Mouse (Mus musculus) midbrain, embryonic 11.5 days (tissue): ENCODE results near the gene Tenm4. TPM values are rescaled to one million over a fixed set of nuclear protein-coding genes. Genes with fewer than 3 reads are reported as not detected.

Experiments used
- ATAC-seq: fragments of 200-750 bp; cut with Nextera tagmentation; 2 replicates; pipeline ENCODE4 v1.8.0; 2017; ENCODE audit warnings: moderate TSS enrichment, moderate library complexity; ENCODE audit not compliant: low FRiP score
- DNase-seq: peaks from one replicate; pipeline ENCODE4 v3.0.0; 2015; ENCODE audit warnings: low spot score; ENCODE audit errors: missing footprints
- H3K27ac ChIP-seq: fragments of 300-500 bp; sonication (generic); 2 replicates; pipeline ENCODE4 v1.5.1; 2014; ENCODE audit warnings: low read depth, low read length
- H3K27me3 ChIP-seq: fragments of 300-500 bp; sonication (generic); 2 replicates; pipeline ENCODE4 v1.6.1; 2014; ENCODE audit warnings: mild to moderate bottlenecking, low read length, moderate library complexity, mixed read lengths; ENCODE audit not compliant: control insufficient read depth, insufficient read depth
- H3K36me3 ChIP-seq: fragments of 300-500 bp; sonication (generic); 2 replicates; pipeline ENCODE4 v1.6.1; 2014; ENCODE audit warnings: mild to moderate bottlenecking, low read length, moderate library complexity, mixed read lengths; ENCODE audit not compliant: control insufficient read depth, insufficient read depth
- H3K4me1 ChIP-seq: fragments of 300-500 bp; sonication (generic); 2 replicates; pipeline ENCODE4 v1.6.1; 2014; ENCODE audit warnings: low read length; ENCODE audit not compliant: control insufficient read depth, insufficient read depth
- H3K4me2 ChIP-seq: fragments of 300-500 bp; sonication (generic); 2 replicates; pipeline ENCODE4 v1.6.1; 2014; ENCODE audit warnings: mild to moderate bottlenecking, moderate library complexity
- H3K4me3 ChIP-seq: fragments of 300-500 bp; sonication (generic); 2 replicates; pipeline ENCODE4 v1.5.1; 2014; ENCODE audit warnings: low read depth, low read length
- H3K9ac ChIP-seq: fragments of 300-500 bp; sonication (generic); 2 replicates; pipeline ENCODE4 v1.6.1; 2014; ENCODE audit warnings: low read length
- H3K9me3 ChIP-seq: fragments of 300-500 bp; sonication (generic); 2 replicates; pipeline ENCODE4 v1.6.1; 2016; ENCODE audit warnings: low read length; ENCODE audit not compliant: control insufficient read depth
- WGBS: fragments of 180-500 bp; shearing (Covaris S2); extraction: QIAGEN DNeasy Blood & Tissue Kit; methylation state at CpG from one replicate; pipeline ENCODE4 v1.1.7; 2014; 5-methylcytosine and 5-hydroxymethylcytosine counted together
- polyA plus RNA-seq: library from polyadenylated mRNA; unstranded; fragments of >200 nt; fragmentation: Nextera tagmentation; extraction: Ambion mirVana; gene quantifications from 2 replicates; pipeline ENCODE4 v1.2.1, GENCODE M21; 2014

Gene Tenm4
- polyA plus RNA-seq, 1 experiment from 2014 or later = 24.8 TPM

DNA sequence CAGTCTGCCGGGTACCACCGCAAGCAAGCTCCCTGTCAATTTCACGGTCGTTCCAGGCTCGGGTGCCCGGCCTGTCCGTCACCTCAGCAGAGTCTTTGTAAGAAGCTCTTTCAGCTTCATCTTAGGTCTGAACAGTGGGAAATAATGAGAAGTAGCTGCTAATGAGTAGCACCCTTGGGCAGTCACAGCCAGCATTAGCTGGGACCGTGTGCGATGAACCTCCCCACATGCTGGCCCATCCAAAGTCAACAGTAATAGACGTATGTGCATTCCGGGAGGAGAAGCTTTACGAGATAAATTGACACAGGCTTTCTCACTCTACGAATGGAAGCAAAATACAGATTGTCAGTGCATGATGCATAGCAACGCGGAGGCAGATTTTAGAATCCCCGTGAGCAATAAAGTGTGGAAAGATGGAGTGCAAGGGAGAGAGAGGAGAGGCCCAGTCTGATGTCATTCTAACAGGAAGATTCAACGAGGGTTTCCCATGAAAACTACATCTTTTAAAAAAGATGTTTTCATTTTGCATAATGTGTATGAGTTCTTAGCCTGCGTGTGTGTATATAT, 716.1 kb downstream of the Tenm4 start:
- H3K27me3 ChIP-seq = no peaks in the 10 kb centered on the region
- H3K27ac ChIP-seq = no peak overlapping the region
- no peak overlapping the region for H3K4me3 ChIP-seq
- H3K36me3 ChIP-seq = no peaks in the 10 kb centered on the region; the same call in 1 of the 2 replicates
- H3K4me1 ChIP-seq = peaks cover 3% of the 10 kb centered on the region; the same call in 1 of the 2 replicates
- no peak for DNase-seq
- ATAC-seq = no peak
- WGBS = 86% methylated on average over 18 of the region's 18 CpGs
- no peak overlapping the region for H3K4me2 ChIP-seq
- H3K9ac ChIP-seq = no peak overlapping the region
- H3K9me3 ChIP-seq = no peaks in the 10 kb centered on the region

DNA sequence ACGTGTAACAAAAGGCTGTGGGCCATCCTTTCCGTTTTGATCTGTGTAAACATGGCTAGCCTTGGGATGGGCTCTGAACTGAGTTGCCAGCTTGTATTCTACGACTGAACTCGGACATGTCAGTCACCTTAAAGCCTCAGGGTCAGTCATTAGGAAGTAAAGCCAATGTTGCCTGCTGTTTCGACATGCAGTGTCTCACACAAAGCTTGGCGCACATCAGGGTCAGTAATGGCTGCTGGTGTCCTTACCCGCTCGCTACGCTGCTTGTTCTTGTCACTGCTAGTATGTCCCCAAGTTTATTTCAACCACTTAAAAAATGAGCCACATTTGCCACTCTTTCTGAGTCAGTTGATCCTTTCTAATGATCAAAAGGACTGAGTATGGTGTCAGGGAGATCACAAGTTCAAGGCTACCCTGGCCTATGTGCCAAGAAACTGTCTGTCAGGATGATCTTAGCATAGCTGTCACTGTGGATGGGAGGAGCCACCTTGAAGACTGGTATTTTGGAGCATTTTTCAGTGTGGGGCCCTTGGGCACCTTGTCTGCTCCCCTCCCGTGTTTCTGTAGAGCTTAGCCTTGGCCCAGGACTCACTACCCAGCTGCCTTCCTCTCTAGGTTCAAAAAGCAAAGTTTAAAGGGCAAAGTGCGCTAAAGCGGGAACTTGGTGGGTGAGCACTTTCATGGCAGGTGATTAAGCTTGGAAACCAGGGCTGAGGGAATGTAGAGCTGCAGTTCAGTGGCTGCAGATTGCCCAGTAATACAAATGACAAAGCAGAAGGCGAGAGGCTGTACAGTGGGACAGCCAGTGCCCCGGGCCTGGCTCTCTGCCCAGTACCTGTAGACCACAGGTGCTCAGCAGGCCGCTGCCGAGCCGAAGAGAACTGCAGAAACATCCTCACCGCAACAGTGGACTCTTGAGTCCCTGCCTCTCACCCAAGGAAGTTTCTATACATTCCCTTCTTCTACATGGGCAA, 718.3 kb downstream of the Tenm4 start:
- Histone ChIP-seq H3K36me3 (peaks cover 2% of the 10 kb centered on the region; the same call in 1 of the 2 replicates), H3K4me1 (peaks cover 3% of the 10 kb centered on the region; the same call in 1 of the 2 replicates), H3K27ac (no peak overlapping the region), H3K4me2 (no peak overlapping the region), H3K9ac (no peak overlapping the region), H3K9me3 (no peaks in the 10 kb centered on the region), H3K4me3 (no peak overlapping the region), H3K27me3 (no peaks in the 10 kb centered on the region)
- WGBS = 91% methylated on average over 18 of the region's 18 CpGs
- ATAC-seq (no peak), DNase-seq (no peak)

DNA sequence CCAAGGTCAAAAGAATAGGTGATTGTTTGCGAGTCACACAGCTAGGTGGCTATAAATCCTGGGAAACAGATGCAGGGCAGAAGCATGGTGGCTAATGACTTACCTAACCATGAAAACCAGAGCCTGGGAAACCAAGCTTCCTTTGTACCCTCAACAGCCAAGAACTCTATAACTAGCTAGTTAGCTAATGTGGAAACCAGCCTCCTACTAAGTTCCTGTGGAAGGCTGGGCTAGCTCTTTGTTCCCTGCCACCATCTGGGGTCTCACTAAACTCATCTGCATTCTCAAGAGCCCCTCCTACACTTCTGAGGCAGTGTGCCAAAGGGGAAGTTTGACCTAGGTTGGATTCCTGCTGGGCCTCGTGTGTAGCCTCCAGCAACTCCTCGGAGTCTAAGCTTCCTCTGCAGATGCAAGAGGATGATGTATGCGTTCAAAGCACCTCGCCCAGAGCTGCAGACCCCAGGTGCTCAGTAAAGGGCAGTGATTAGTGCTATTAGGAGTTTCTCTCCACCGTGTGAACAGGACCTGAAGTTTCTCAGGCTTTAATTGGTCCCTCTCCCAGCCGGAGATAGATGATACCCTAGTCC, 719.1 kb downstream of the Tenm4 start:
- Histone ChIP-seq H3K9me3 (no peaks in the 10 kb centered on the region), H3K4me3 (no peak overlapping the region), H3K36me3 (peaks cover 9% of the 10 kb centered on the region), H3K4me2 (no peak overlapping the region), H3K9ac (no peak overlapping the region), H3K27me3 (no peaks in the 10 kb centered on the region), H3K27ac (no peak overlapping the region), H3K4me1 (peaks cover 3% of the 10 kb centered on the region; the same call in 1 of the 2 replicates)
- DNase-seq (no peak), ATAC-seq (peak; percentile 52; the same call in 1 of the 2 replicates)
- WGBS = 42% methylated on average over 7 of the region's 7 CpGs

DNA sequence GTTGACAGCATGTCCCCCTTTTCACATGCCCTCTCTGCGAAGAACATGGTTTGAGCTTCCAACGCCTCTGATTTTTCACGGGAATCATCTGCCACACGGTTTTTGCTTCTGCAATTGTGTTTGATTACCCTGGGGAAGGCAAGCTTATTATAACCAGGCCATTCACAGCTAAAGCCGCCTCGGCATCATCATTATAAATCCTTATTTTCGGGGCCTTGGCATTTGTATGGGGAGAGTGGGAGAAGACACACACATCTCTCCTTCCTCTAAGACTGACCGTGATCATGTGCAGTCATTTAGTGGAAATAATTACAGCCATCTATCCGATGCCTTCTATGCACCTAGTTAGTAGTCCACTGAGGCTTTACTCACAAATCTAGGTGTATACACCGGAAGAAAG, 719.9 kb downstream of the Tenm4 start:
- Histone ChIP-seq H3K4me2 (no peak overlapping the region), H3K27me3 (no peaks in the 10 kb centered on the region), H3K9ac (no peak overlapping the region), H3K4me1 (peaks cover 3% of the 10 kb centered on the region; the same call in 1 of the 2 replicates), H3K36me3 (peaks cover 17% of the 10 kb centered on the region), H3K4me3 (no peak overlapping the region), H3K27ac (no peak overlapping the region), H3K9me3 (no peaks in the 10 kb centered on the region)
- WGBS = 83% methylated on average over 10 of the region's 10 CpGs
- no peak for ATAC-seq
- DNase-seq = no peak

DNA sequence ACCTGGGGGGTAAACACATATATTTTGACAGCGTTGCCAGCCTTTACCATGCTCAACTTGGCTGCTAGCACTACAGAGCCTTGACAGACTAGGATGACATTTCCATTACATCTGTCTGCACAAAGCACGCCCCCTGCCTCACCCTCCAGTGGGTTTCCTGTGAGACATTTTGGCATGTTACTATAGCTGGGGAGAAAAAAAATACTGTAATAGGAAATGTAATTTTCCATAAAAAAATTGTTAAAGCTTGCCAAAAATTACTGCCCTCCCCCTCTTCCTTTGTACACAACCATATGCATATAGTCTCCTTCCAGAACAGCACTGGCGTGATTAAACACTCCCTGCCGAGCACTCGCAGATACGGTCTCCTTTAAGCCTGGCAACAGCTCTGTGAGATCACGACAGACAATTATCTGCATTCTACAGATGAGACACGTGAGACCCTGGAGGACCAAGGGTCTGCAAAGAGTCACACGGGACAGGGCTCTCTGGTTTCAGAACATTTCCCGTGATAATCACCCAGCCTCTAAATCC, 728.1 kb downstream of the Tenm4 start:
- ATAC-seq = 0 out of 2 replicates have a peak, but pooled peaks have one; percentile 27
- Histone ChIP-seq H3K27me3 (no peaks in the 10 kb centered on the region), H3K4me3 (no peak overlapping the region), H3K4me2 (no peak overlapping the region), H3K36me3 (peaks cover 15% of the 10 kb centered on the region), H3K9me3 (no peaks in the 10 kb centered on the region), H3K9ac (no peak overlapping the region), H3K27ac (no peak overlapping the region), H3K4me1 (0 out of 2 replicates have a peak, but pooled peaks cover 2% of the 10 kb centered on the region)
- WGBS = 71% methylated on average over 10 of the region's 10 CpGs
- no peak for DNase-seq

DNA sequence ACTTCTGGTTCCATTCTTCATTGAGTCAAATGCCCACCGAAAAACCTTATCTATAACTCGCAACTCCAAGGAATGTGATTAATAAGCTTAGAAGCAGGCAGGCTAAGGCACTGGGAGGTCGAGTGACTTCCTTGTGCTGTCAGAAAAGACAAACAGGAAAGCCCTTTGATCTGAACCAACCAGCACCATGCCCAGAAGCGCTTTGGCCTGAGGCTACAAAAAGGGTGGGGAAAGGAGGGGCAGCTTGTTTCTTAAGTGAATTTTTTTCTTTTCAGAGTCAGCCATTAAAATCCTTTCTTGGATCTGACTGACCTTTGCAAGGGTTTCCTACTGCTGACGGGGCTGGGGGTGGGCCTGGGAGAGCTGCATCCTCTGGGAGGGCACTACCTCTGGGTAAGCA, 731.1 kb downstream of the Tenm4 start:
- Histone ChIP-seq H3K27me3 (no peaks in the 10 kb centered on the region), H3K9ac (no peak overlapping the region), H3K4me1 (peaks cover 11% of the 10 kb centered on the region), H3K27ac (no peak overlapping the region), H3K4me2 (no peak overlapping the region), H3K36me3 (peaks cover 4% of the 10 kb centered on the region; the same call in 1 of the 2 replicates), H3K4me3 (no peak overlapping the region), H3K9me3 (no peaks in the 10 kb centered on the region)
- WGBS = 49% methylated on average over 5 of the region's 5 CpGs
- ATAC-seq (no peak), DNase-seq (no peak)

DNA sequence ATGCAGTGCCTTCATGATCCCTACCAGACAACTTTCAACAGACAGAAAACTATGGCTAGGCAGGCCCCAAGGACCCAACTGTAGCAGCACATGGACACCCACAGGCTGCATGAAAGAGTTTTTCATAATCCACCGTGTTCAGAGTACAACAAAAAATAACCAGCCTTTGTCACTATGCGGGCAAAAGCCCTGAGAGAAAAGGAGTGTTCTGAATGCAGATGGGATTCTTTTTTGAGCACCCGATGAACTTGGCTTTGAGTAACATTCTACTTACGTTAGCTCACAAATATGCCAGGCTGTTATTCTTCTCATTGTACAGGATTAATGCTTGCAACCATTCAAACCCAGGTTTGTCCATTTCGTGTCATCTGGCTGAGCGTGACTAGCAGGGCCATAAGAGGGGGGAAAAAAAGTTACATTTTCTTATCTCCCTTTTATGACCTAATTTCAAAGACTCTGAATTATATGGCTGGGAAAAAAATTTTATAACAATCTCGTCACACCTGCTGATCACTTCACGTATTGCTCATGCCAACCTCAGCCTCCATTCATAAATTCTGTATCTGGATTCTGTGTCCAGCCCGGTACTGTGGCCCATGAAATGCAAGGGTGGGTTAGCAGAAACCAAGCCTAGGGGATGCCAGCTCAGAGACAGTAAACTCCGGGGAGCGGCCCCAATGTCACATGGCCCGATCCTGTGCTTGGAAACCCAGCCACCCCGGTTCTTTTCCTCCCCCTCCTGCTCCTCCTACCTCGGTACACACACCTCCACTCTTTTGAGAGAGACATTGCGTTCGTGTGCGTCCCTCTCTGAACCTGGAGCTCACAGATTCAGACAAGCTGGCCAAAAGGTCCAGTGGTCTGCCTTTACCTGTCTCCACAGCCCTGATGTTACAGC, 732.3 kb downstream of the Tenm4 start:
- DNase-seq = no peak
- H3K27ac ChIP-seq = no peak overlapping the region
- H3K4me1 ChIP-seq = peaks cover 14% of the 10 kb centered on the region
- H3K9ac ChIP-seq = no peak overlapping the region; the same call in 1 of the 2 replicates
- no peak overlapping the region for H3K4me3 ChIP-seq
- H3K27me3 ChIP-seq = no peaks in the 10 kb centered on the region
- no peaks in the 10 kb centered on the region for H3K9me3 ChIP-seq
- no peak overlapping the region for H3K4me2 ChIP-seq
- WGBS = 86% methylated on average over 17 of the region's 17 CpGs
- H3K36me3 ChIP-seq = peaks cover 4% of the 10 kb centered on the region; the same call in 1 of the 2 replicates
- no peak for ATAC-seq

DNA sequence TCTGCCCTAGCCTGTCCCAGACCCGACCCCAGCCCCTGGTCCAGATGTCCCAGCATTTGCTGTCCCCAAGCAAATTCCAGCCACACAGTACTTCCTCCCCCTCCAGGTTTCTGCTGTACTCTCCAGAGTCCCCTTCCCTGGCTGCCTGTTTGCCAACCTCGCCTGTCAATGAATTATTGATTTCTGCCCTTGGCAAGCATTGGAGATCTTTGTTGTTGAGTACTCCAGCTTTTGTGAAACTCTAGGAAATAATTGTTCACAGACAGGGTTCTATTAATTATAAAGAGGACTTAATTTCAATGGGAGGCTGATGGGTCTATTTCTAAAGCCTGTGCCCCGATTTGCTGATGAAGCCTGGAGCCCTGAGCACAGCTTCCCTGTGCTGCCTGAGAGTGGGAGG, 733.4 kb downstream of the Tenm4 start:
- Histone ChIP-seq H3K27me3 (no peaks in the 10 kb centered on the region), H3K27ac (no peak overlapping the region), H3K9me3 (no peaks in the 10 kb centered on the region), H3K9ac (no peak overlapping the region), H3K4me3 (no peak overlapping the region), H3K4me2 (no peak overlapping the region), H3K4me1 (peaks cover 14% of the 10 kb centered on the region), H3K36me3 (peaks cover 4% of the 10 kb centered on the region; the same call in 1 of the 2 replicates)
- no peak for DNase-seq
- 0 out of 2 replicates have a peak, but pooled peaks have one; percentile 34 for ATAC-seq
- 63% methylated on average over 3 of the region's 3 CpGs for WGBS
